Mouse (Mus musculus): ENCODE data around the gene Fndc8.

GRCm38 (mm10) chr11:82899720-82900119, 7.8 kb downstream of the Fndc8 start:
- TF ChIP-seq CTCF (IDR thresholded peaks at IDR 0.05; ENCODE audit: extremely low read depth, insufficient read length, insufficient replicate concordance, low read depth, low read length) (no peak), POLR2A (IDR thresholded peaks at IDR 0.05; ENCODE audit: low read depth, low read length) (no peak)
